Mouse (Mus musculus) left cerebral cortex, postnatal 4 days (tissue): Measurements from ENCODE around the gene Szt2. TPM values are rescaled to one million over a fixed set of nuclear protein-coding genes. Genes with fewer than 3 reads are reported as not detected.

Experiments
- DNase-seq: peaks from one replicate; pipeline ENCODE4 v3.0.0-alpha.2; 2022
- intact Hi-C: fragments of 180-260 bp; cut with DNase I; formaldehyde crosslinking; loops from one replicate; pipeline ENCODE4 v1.15.1; 2025
- total RNA-seq, 2 experiments: library from RNA; stranded (reverse); gene quantifications; 2 replicates each; pipeline ENCODE4 v1.2.3; 2021

The Szt2 gene
- total RNA-seq = 10 to 100 TPM; 43.3 to 48.3 TPM

DNA sequence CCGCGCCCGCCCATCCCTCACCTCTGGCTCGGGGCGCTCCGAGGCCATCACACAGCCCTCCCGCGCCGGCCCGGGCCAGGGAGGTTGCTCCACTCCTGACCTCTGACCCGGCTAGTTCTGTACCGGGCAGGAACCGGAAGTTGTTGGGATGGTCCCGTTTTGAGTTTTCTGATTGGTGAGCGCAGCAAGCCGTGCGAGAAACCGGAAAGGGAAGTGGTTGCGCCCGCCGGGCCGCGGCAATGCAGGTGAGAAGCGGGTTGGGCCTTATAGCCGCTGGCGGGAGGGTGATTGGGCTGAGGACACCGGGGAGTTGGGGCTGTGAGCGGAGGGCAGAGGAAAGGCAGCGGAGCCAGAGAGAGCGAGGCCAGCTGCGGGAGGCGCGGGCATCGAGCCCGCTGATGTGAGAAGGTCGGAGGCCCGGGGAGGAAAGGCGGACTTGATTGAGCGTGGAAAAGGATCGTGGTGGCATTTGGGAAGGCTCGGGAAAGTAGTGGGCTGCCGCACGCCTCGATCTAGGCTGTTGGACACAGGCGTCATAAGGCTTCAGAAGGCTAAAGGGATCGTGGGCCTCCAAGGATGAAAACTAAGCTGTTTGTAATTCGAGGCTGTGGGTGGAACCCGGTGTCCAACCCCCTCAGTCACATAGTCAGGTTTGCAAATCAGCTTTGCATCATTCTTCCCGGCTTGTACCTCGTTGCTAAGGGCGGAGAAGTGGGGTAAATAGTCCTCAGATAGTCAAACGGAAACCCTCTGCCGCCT lies at the start of gene Szt2, which contains the start of gene Med8:
Szt2 (minus strand) TSS at position 132 of the 759 bp plus-strand sequence.
Med8 (plus strand) TSS at position 196 of the 759 bp plus-strand sequence.
- peak; percentile 84 for DNase-seq
- intact Hi-C loops = no loop called here

DNA sequence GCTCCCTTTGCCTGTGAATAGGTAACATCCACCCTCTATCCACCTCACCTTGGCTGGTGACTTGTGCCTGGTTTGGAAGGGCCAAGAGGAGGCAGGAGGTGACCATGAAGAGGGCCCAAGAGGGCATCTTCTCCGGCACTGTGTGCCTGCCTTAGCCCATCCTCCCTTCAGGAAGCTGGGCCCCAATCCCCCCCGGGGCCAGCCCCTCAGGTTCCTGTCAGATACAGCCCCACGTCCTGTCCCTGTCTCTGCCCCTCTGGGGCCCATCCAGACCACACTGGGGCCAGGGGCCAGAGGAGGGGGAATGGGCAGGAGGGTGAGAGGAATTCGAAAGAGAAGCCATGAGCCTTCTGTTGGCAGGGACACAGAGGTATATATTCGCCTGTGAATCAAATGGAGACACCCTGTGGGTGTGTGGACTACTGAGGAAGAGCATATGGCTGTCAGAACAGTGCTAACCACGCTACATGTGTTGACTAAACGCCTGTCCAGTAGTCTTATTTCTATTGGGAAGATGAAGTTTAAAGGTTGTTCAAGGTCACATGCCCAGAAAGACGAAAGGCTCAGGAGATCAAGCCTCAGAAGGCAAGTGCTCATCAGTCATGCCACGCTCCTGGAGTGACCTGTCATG lies 48.4 kb upstream of the Szt2 start, which contains the start of gene Mpl:
Mpl (minus strand) TSS at position 169 of the 631 bp plus-strand sequence.
- intact Hi-C loops = no loop called here
- no peak for DNase-seq

DNA sequence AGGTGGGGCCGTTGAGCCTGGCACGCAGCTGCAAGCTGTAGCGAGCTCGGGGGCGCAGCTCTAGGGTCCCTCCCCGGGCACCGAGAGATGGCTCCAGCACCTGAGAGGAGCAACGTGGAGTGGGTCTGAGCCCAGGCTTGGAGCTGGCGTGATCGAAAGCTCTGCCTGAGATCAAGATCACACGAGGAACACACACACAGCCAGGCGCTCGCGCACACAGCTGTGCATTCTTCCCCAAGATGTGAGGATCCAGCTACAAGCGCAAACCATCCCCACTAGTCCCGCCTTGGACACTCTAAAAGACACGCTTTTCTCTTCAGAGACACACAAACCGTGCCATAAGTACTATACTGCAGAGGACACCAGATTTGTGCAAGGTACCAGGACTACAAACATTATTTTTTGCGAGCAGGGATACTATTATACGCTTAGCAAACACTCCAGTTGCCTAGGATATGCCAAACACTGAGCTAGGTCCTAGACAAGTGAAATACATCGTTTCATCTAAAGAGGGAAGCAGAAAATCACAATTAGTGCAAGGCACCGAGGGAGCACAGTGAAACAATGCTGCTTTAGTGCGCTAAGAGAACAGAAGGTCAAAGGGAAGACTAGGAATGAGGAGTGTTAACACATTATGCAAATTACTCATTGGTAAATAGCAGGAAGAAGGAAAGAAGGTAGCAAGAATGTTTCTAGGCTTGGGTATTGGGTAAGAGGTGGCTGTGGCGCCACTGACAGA lies 37.5 kb upstream of the Szt2 start:
- intact Hi-C loops = no loop called here

DNA sequence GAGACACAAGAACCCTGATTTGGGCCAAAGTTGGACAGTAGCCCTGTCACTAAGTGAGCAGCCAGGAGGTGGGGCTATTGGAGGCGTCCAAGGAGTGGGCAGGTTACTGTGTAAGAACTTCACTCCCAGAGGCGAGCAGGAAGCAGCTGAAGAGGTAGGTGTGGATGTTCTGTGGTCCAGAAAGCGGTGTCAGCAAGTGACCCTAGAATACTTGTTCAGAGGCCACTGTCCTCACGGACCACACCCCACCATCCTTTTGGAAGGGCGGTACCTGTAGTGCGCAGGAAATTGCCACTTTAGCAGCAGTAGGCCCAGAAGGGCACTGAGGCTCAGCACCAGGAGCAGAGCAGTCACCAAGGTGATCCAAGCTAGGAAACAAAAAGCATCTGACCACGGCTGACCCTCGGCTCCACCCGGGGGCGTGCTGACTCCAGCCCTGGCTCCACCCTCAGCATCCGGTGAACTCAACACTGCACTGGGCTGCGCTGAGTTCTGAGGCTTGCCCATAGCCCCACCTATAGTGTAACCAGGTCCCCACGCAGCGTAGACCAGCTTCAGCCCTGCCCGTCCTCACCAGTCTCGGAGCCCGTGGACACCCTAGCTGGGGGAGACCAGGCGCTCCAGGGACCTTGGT lies 36.8 kb upstream of the Szt2 start:
- intact Hi-C loops = no loop called here

More for the DNA sequence above, 37.5 kb upstream of the Szt2 start:
- DNase-seq = no peak

DNA sequence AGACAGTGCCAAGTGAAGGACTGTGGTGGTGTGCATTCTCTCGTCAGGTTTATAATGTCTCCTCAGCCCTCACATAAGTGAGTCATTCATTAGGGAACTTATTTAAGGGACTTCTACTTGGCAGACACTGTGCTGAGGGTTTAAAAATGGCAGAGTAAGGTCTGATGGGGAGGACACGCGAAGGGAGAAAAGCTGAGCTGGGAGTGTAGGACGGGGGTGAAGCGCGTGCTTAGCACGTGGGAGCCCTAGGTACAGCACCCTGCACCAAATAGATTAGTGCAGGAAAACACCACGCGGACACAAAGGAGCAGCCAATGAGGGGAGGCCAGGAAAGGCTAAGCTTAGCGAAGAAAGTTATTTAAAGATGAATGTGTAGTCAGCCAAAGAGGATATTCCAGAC lies 36.0 kb upstream of the Szt2 start:
- intact Hi-C loops = no loop called here
- DNase-seq = no peak

More for the DNA sequence above, 36.8 kb upstream of the Szt2 start:
- no peak for DNase-seq

DNA sequence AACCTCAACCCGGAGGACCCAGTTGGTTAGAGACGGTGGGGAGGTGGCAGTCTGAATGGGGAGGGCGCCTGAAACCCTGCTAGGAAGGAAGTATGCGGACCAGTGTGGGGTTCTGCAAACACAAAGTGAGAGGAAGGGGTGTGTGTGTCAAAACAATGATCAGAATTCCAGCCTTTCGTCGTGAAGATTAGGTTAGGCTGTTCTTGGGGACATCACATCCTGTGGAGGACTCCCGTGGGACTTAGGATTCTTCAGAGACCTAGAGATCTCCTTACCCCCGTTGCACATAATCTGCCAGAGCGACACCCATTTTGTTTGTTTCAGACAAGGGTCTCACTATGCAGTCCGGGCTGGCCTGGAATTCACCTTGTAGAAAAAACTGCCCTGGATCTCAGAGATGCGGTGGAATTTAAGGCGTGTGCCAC lies 28.8 kb upstream of the Szt2 start:
- DNase-seq = no peak
- intact Hi-C loops = loop anchor here (5.0 kb wide), 1 partner anchor 134 kb away; no protein-coding TSS in a partner anchor

DNA sequence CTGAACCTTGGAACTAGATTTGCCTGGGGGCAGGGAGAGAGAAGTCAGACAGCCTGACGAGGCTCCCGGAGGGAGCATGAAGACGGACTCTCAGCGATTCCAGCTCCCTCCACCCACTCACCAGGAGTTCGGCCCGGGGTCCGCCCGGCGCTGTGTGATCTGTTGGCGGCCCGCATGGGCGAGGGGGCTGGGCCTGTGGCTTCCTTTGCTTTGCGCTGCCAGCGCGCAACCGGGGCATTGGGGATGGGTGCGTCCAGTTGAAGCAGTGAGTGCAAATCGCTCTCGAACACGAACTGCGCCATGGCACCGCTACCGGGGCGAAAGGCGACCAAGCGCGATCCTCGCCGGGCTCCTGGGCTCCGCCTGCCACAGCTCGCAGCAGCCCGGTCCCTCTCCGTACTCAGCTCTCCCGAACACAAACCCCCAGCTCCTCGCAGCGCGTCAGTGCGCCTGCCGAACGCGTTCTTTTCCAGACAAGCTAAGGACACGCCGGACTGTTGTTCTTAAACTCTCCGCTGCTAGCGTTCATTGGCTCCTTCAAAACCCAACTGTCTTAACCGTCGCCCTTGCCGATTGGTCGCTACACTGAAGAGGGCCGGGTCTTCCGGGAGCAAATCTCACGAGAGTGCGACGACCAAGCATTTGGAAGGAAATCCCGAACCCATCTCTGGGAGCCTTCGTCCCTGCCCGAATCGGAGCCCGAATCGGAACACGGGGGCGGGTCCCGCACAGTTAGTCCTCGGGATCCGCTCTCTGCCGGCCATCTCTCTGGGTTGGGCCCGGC lies 27.9 kb upstream of the Szt2 start, which contains the start of gene Cdc20:
Cdc20 (minus strand) TSS at position 533 of the 784 bp plus-strand sequence.
- DNase-seq = peak; percentile 93
- intact Hi-C loops = loop anchor here (5.0 kb wide), 1 partner anchor 135 kb away; no protein-coding TSS in a partner anchor

DNA sequence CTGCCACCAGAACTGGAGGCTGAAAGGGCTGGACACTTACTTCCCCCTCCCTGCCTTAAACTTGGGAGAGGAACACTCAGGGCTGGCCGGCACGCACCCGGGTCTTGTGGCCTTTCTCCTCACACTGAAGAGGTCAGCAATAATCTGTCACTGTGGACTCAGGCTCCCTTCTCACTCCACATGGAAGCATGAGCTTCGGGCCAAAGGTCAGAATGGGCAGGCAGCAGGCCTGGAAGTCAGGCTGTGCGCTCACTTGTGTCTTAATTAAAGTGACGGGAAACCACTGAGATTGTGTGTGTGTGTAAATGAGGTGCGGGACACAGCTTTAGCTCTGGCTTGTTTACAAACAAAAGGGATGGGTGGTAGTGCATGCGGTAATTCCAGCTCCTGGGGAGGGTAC lies 23.3 kb upstream of the Szt2 start:
- DNase-seq = no peak
- intact Hi-C loops = no loop called here

DNA sequence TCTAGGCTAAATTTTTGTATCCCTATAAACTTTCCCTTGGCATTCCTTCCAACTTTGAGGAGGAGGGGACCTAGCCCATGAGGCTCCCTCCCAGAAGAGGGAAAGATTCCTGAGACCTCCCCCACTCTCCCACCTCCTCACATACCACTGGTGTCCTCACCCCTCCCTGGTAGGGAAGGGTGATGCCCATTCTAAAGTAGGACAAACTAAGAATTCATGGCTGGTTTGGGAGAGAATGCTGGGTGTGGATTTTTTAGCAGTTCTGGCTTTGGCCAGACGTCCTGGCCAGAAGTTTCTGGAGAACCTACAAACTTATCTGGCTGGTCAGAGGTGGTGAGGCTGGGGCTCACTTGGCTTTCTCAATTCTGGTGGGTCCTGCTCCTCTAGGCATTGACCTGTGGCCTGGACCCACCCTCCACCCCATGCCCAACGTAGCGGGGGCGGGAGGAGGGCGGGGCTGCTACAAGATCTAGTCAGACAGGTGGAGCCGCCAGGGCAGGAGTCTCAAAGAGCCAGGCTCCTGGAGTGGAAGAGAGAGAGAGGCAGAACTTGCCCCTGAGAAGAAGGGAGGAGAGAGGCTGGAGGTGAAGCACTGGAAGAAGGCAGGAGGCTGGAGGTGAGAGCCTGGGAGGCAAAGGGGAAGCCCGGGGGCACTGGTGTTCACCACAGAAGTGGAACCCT lies 20.3 kb upstream of the Szt2 start:
- no peak for DNase-seq
- intact Hi-C loops = no loop called here

DNA sequence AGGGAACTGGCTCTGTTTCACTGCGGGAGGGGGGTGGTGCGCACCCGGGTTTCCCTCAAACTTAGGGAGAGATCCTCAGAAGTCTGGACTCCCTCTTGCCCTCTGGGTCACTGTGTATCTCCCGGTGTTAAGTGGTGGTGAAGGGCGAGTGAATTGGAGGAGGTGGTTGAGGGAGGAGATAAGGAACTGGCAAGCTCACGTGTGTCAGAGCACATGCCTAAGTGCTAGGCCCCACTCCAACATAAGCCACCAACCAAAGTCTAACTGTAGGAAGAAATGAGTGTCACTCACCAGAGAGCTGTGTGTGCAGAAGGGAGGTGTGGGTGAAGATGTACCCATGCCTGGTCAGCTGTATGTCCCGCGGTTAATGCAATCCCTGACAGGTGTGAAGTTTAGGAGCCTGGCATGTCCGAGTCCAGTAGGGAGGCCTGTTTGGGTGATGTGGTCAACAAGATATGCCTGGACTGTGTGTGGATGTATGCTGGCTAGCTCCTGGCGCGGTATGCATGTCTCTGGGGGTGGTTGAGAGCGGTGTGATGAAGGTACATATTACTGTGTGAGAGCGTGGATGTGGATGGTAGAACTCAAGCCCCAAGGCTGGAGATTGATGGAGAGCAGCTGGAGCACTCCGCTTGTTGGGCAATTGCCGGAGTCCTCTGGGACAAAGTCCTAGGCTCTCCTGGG lies 19.6 kb upstream of the Szt2 start:
- DNase-seq = no peak

DNA sequence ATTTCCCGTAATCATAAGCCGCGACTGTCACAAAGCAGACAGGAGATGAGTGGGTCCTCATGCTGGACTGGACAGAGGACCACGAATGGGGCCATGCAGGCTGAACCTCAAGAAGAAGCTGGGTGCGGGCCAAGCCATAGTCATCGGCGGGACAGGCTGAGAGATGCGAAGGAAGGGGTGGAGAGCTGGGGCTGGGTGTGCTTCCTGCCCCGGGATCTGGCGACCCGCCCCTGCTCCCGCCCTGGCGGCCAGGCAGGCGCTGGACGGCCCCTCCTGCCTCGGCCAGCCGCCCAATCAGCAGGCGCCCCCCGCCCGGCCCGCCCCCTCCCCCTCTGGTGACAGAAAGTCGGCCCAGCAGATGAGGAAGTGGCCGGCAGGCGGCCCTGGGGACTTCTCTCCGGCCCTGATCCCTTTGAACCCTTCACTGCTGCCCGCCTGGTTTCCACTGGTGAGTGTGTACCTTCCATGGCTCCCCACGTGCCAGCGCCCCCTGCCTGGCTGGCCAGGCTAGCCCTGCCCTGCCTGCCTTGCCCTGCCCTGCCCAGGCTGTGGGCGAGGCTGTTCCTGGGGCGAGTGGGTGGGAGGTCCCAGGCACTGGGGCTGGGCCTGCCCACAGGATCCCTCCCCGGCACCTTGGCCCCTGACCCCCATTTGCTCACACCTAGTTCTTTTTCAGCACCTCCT lies 18.8 kb upstream of the Szt2 start, which contains the start of gene Elovl1:
Elovl1 (plus strand) TSS at position 326 of the 684 bp plus-strand sequence.
- intact Hi-C loops = no loop called here
- peak; percentile 90 for DNase-seq

More for the DNA sequence above, 19.6 kb upstream of the Szt2 start:
- intact Hi-C loops = no loop called here

DNA sequence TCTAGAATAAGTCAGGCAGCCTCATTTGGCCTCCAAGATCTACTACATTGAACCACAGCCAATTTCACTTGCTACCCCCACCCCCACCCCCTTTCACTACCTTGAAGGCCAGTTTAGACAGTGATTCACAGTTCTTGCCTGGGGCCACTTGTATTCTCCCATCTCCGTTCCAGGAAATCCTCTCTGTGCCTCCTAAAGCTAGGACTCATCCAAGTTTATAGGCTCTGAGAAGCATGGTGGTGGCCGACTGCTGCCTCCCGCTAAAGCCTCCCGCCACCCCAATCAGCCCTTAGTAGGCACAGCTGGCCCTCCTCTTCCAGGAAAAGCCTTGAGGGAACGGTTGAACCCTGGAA lies 18.3 kb upstream of the Szt2 start:
- intact Hi-C loops = no loop called here
- no peak for DNase-seq

DNA sequence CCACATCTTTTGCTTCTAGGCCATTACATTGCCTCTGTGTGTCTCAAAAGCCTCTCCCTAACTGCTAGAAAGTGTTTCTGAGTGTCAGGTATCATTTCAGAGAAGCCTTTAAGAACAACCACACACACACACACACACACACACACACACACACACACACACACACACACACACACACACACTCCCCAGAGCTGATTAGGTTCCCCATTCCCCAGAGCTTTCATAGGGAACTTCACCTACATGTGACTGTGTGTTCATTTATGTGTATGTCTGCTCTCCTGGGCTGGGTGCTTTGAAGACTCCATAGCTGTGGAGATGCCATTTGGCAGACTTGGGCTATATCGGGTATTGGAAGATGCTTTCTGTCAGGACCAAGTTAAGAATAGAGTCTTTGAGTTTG lies 16.3 kb upstream of the Szt2 start:
- intact Hi-C loops = no loop called here
- no peak for DNase-seq

DNA sequence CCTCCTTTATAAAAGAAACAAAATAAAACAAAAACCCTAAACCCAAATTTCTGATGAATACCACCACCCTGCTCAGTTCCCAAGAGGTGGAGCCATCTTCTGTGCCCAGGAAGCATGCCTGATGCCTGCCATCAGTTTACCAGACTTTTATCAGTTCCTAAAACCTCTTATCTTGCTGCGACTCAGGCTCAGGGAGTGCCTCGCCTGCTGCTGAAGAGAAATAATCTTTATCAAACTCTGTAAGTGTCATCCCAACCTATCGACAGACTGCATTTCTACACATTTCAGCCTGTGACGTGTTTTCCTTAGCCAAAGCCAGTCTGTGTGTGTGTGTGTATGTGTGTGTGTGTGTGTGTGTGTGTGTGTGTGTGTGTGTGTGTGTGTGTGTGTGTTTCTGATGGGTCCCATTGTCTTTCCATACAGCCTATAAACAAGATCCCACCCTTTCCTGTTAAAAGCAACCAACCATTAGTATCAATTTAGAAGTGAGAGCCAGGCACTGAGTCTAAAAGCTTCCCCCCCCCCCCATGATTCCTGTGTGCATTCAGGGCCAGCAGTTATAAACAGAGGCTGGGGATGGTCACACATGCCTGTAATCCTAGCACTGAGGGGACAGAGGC lies 15.6 kb upstream of the Szt2 start:
- no peak for DNase-seq
- intact Hi-C loops = no loop called here

DNA sequence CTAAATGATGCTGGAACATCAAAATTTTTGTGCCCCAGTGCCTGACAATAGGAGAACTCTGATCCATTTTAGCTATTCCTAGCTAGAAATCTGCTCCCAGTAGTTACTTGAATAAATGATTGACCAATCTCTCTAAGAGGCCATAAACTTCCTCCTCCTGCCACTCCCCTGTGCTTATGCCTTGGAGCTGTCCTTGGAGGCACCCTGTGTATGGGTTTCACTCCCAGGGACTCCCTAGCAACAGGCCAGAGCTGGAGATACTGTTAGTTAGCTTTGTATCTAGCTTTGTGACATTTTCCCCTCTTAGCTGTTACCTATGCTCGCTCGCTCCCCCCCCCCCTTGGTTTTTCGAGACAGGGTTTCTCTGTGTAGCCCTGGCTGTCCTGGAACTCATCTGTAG lies 12.3 kb upstream of the Szt2 start:
- DNase-seq = no peak
- intact Hi-C loops = no loop called here

DNA sequence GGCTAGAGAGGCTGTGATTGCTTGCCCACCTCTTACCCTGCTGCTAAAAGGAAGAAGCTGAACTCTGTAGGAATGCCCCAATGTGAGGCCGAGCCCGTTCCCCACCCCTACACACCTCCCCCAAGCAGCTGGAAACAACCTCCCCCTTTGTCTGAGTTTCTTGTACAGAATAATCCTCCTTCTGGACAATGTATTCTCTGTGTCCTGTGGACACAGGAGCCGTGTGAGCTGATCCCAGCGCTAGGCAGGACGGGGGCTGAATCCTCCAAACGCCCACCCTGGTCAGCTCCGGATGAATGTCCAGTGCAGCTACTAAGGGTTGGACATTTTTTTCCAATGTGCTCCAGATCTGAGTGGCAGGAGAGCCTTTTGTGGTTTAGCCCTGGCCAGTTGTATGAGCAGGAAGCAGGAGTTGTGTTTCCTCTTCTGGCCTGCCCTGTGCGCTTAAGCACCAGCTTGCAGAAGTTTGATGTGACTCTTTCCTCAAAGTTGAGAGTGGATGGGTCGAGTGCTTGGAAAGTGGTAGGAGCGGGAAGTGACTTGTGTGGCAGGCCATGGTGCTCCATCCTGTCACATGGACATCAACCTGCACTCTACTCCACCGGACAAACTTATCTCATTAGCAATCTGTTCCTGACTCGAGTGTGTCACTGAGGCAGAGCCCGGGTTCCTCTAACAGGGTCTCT lies 8.2 kb upstream of the Szt2 start:
- intact Hi-C loops = no loop called here
- DNase-seq = no peak

DNA sequence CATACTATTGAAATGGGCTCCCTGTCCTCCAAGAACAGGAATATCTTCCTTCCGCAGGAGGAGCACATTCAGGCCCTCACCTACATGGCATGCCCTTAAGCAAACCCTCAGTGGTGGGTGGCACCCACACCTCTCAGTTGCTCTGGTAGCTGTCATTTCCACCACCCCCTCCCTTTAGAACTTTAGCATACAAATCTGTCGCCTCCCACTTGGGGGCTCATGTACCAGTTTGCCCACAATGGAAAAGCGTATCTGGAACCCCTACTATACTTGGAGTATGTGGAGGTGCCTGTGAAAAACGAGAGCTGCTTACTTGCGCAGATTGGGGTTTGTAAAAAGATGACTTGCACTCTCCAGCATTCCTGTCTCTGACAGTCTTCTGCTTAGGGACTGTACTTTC lies 7.3 kb upstream of the Szt2 start:
- DNase-seq = no peak
- intact Hi-C loops = no loop called here
